Mouse (Mus musculus): ENCODE data around the gene Mansc1. TPM values are rescaled to one million over a fixed set of nuclear protein-coding genes. Genes with fewer than 3 reads are reported as not detected.

Gene Mansc1
- polyA plus RNA-seq, 1 experiment from 2014 or later = 0.72 TPM

Other genes with a start within 250 kb of the Mansc1 start
- gene Bcl2l14, start 236.2 kb downstream of the Mansc1 start, polyA plus RNA-seq (2014; fragmentation: Nextera tagmentation; extraction: Ambion mirVana) = not detected in 2 replicates
- gene Lrp6, start 65.5 kb downstream of the Mansc1 start, polyA plus RNA-seq (2014; fragmentation: Nextera tagmentation; extraction: Ambion mirVana) = 27.3 and 29.2 TPM in 2 replicates
- 27.8 and 32.1 TPM in 2 replicates for gene Borcs5, start 7.0 kb upstream of the Mansc1 start, polyA plus RNA-seq (2014; fragmentation: Nextera tagmentation; extraction: Ambion mirVana)
- 16.7 and 16.8 TPM in 2 replicates for gene Dusp16, start 160.1 kb upstream of the Mansc1 start, polyA plus RNA-seq (2014; fragmentation: Nextera tagmentation; extraction: Ambion mirVana)
- gene Crebl2, start 197.7 kb upstream of the Mansc1 start, polyA plus RNA-seq (2014; fragmentation: Nextera tagmentation; extraction: Ambion mirVana) = 1.1 and 1.5 TPM in 2 replicates

Data from neural tube, embryonic 11.5 days (tissue).